Mouse (Mus musculus) cerebral cortex, adult 2 months (tissue): ENCODE measurements around the gene Tmc5.

Experiments
- WGBS: fragments of 180-500 bp; shearing (Covaris S2); methylation state at CpG from one replicate; pipeline ENCODE4 v1.1.7; 2018; 5-methylcytosine and 5-hydroxymethylcytosine counted together

Tmc5 gene

GRCm38 (mm10) chr7:118610721-118611120 lies 13.6 kb downstream of the Tmc5 start:
- WGBS: 80% methylated on average over 13 of the region's 13 CpGs

GRCm38 (mm10) chr7:118611185-118611749 lies 14.2 kb downstream of the Tmc5 start:
- 90% methylated on average over 4 of the region's 4 CpGs for WGBS

- WGBS: 41% methylated on average over 8 of the region's 8 CpGs
These were observed 14.8 kb downstream of the Tmc5 start for GRCm38 (mm10) chr7:118611933-118612332.

GRCm38 (mm10) chr7:118614076-118614475 lies 17.0 kb downstream of the Tmc5 start:
- 60% methylated on average over 13 of the region's 13 CpGs for WGBS

GRCm38 (mm10) chr7:118618104-118618503 lies 21.0 kb downstream of the Tmc5 start:
- 96% methylated on average over 5 of the region's 5 CpGs for WGBS

GRCm38 (mm10) chr7:118620243-118620906 lies 23.3 kb downstream of the Tmc5 start:
- WGBS: 96% methylated on average over 7 of the region's 7 CpGs

GRCm38 (mm10) chr7:118621094-118621493 lies 24.0 kb downstream of the Tmc5 start:
- 83% methylated on average over 6 of the region's 6 CpGs for WGBS

- WGBS: 86% methylated on average over 13 of the region's 13 CpGs
These were observed 30.6 kb downstream of the Tmc5 start for GRCm38 (mm10) chr7:118627550-118628298.

- WGBS: 89% methylated on average over 9 of the region's 9 CpGs
These were observed 36.0 kb downstream of the Tmc5 start for GRCm38 (mm10) chr7:118633094-118633493.

- 90% methylated on average over 7 of the region's 7 CpGs for WGBS
These were observed 36.9 kb downstream of the Tmc5 start for GRCm38 (mm10) chr7:118633951-118634350.

GRCm38 (mm10) chr7:118637466-118637865 lies 40.4 kb downstream of the Tmc5 start:
- 68% methylated on average over 4 of the region's 4 CpGs for WGBS

GRCm38 (mm10) chr7:118646237-118646636 lies 49.1 kb downstream of the Tmc5 start:
- 89% methylated on average over 1 of the region's 1 CpGs for WGBS

- 54% methylated on average over 7 of the region's 7 CpGs for WGBS
These were observed 52.2 kb downstream of the Tmc5 start for GRCm38 (mm10) chr7:118649328-118649727.

GRCm38 (mm10) chr7:118650119-118650518 lies 53.0 kb downstream of the Tmc5 start:
- 86% methylated on average over 4 of the region's 4 CpGs for WGBS

GRCm38 (mm10) chr7:118650891-118651290 lies 53.8 kb downstream of the Tmc5 start:
- 56% methylated on average over 1 of the region's 1 CpGs for WGBS

GRCm38 (mm10) chr7:118652572-118653295 lies 55.6 kb downstream of the Tmc5 start:
- WGBS: 81% methylated on average over 6 of the region's 6 CpGs

- 45% methylated on average over 6 of the region's 6 CpGs for WGBS
These were observed 59.6 kb downstream of the Tmc5 start for GRCm38 (mm10) chr7:118656730-118657129.

GRCm38 (mm10) chr7:118667773-118668172 lies 70.7 kb downstream of the Tmc5 start:
- WGBS: 86% methylated on average over 2 of the region's 2 CpGs

- 87% methylated on average over 4 of the region's 4 CpGs for WGBS
These were observed 73.0 kb downstream of the Tmc5 start for GRCm38 (mm10) chr7:118670142-118670541.

- WGBS: 73% methylated on average over 4 of the region's 4 CpGs
These were observed 79.7 kb downstream of the Tmc5 start for GRCm38 (mm10) chr7:118676826-118677225.

- 5% methylated on average over 5 of the region's 5 CpGs for WGBS
These were observed 91.1 kb downstream of the Tmc5 start for GRCm38 (mm10) chr7:118688199-118688598.

- WGBS: 57% methylated on average over 7 of the region's 7 CpGs
These were observed 92.0 kb downstream of the Tmc5 start for GRCm38 (mm10) chr7:118689088-118689487.
